Mouse (Mus musculus) MEL (cell line): ENCODE measurements around the gene Hdgf. TPM values are rescaled to one million over a fixed set of nuclear protein-coding genes. Genes with fewer than 3 reads are reported as not detected.

Experiments used
- DNase-seq: peaks from one replicate; pipeline ENCODE4 v3.0.0; 2011; ENCODE audit warnings: low read depth, low spot score
- H3K27ac ChIP-seq: 2 replicates; pipeline ENCODE4 v1.5.1; 2012; ENCODE audit warnings: low read depth, mild to moderate bottlenecking, control low read depth, low read length, moderate library complexity; ENCODE audit not compliant: control insufficient read depth
- H3K27me3 ChIP-seq, 2 experiments: fragments of 150-350 bp in 1 of 2; sonication (generic) in 1 of 2; 2 replicates each; pipeline ENCODE4 v1.6.1; 2012; ENCODE audit warnings: low read length in 2 of 2, mild to moderate bottlenecking in 2 of 2, improper control_type of control experiment in 1 of 2, moderate library complexity in 1 of 2; ENCODE audit not compliant: insufficient read depth in 2 of 2, control insufficient read depth in 1 of 2
- H3K36me3 ChIP-seq, 2 experiments: 2 replicates each; pipeline ENCODE4 v1.6.1; 2012 to 2014; ENCODE audit warnings: low read length in 2 of 2, improper control_type of control experiment in 1 of 2, inconsistent platforms in 1 of 2, mild to moderate bottlenecking in 1 of 2; ENCODE audit not compliant: insufficient read depth in 2 of 2, control insufficient read depth in 1 of 2
- H3K4me1 ChIP-seq, 2 experiments: fragments of 150-350 bp in 1 of 2; sonication (generic) in 1 of 2; 2 replicates each; pipeline ENCODE4 v1.6.1; 2012; ENCODE audit warnings: low read length in 2 of 2, improper control_type of control experiment in 1 of 2, mild to moderate bottlenecking in 1 of 2; ENCODE audit not compliant: insufficient read depth in 2 of 2, control insufficient read depth in 1 of 2
- H3K4me3 ChIP-seq, 2 experiments: fragments of 150-350 bp in 1 of 2; sonication (generic) in 1 of 2; 2 replicates each; pipeline ENCODE4 v1.5.1; 2012; ENCODE audit warnings: low read depth in 2 of 2, low read length in 2 of 2, mild to moderate bottlenecking in 2 of 2, moderate library complexity in 2 of 2, control low read depth in 1 of 2, improper control_type of control experiment in 1 of 2; ENCODE audit not compliant: control insufficient read depth in 1 of 2, insufficient read depth in 1 of 2
- H3K79me2 ChIP-seq: 2 replicates; pipeline ENCODE4 v1.6.1; 2012; ENCODE audit warnings: mild to moderate bottlenecking, low read length, moderate library complexity; ENCODE audit not compliant: control insufficient read depth, poor library complexity, insufficient read depth
- H3K9ac ChIP-seq: 2 replicates; pipeline ENCODE4 v1.6.1; 2012; ENCODE audit warnings: low read depth, mild to moderate bottlenecking, control low read depth, low read length, moderate library complexity; ENCODE audit not compliant: control insufficient read depth, poor library complexity, severe bottlenecking
- H3K9me3 ChIP-seq: fragments of 150-350 bp; sonication (generic); replicated peaks from 2 replicates; pipeline ENCODE4 v1.6.1; 2012; ENCODE audit warnings: mild to moderate bottlenecking, low read length, improper control_type of control experiment, moderate library complexity; ENCODE audit not compliant: insufficient read depth
- BHLHE40 ChIP-seq: IDR thresholded peaks from 2 replicates; pipeline ENCODE4 v1.6.1; 2012; ENCODE audit warnings: low read depth, mild to moderate bottlenecking, inconsistent platforms, low read length, improper control_type of control experiment, borderline replicate concordance
- CHD1 ChIP-seq: IDR thresholded peaks from 2 replicates; pipeline ENCODE4 v1.6.1; 2012; ENCODE audit warnings: low read depth, mild to moderate bottlenecking, inconsistent platforms, low read length, improper control_type of control experiment
- CTCF ChIP-seq, 3 experiments: IDR thresholded peaks in 2 of 3; conservative IDR thresholded peaks in 1 of 3; 2 replicates each; pipeline ENCODE4 v1.5.1; 2011 to 2012; ENCODE audit warnings: low read length in 3 of 3, low read depth in 2 of 3, mild to moderate bottlenecking in 2 of 3, improper control_type of control experiment in 1 of 3, inconsistent platforms in 1 of 3, mixed read lengths in 1 of 3, moderate library complexity in 1 of 3; ENCODE audit not compliant: control insufficient read depth in 1 of 3, insufficient read depth in 1 of 3, poor library complexity in 1 of 3, severe bottlenecking in 1 of 3
- ELF1 ChIP-seq: IDR thresholded peaks from 2 replicates; pipeline ENCODE4 v1.6.1; 2014; ENCODE audit warnings: low read depth, mild to moderate bottlenecking, inconsistent platforms, low read length, improper control_type of control experiment, moderate library complexity
- EP300 ChIP-seq, 2 experiments: IDR thresholded peaks; 2 replicates each; pipeline ENCODE4 v1.6.1; 2011; ENCODE audit warnings: improper control_type of control experiment in 2 of 2, low read length in 2 of 2, low read depth in 1 of 2, mild to moderate bottlenecking in 1 of 2
- ETS1 ChIP-seq: IDR thresholded peaks from 2 replicates; pipeline ENCODE4 v1.6.1; 2012; ENCODE audit warnings: low read depth, mild to moderate bottlenecking, inconsistent platforms, low read length, improper control_type of control experiment, moderate library complexity
- GABPA ChIP-seq: IDR thresholded peaks from 2 replicates; pipeline ENCODE4 v1.6.1; 2012; ENCODE audit warnings: low read depth, mild to moderate bottlenecking, inconsistent platforms, low read length, improper control_type of control experiment, moderate library complexity
- GATA1 ChIP-seq: IDR thresholded peaks from 2 replicates; pipeline ENCODE4 v1.6.1; 2011; ENCODE audit warnings: low read depth, low read length, improper control_type of control experiment
- HCFC1 ChIP-seq: IDR thresholded peaks from 2 replicates; pipeline ENCODE4 v1.6.1; 2012; ENCODE audit warnings: low read depth, mild to moderate bottlenecking, inconsistent platforms, low read length, improper control_type of control experiment, moderate library complexity
- KAT2A ChIP-seq: conservative IDR thresholded peaks from 2 replicates; pipeline ENCODE4 v1.6.1; 2012; ENCODE audit warnings: low read depth, low read length, improper control_type of control experiment, inconsistent platforms
- MAFK ChIP-seq: IDR thresholded peaks from 2 replicates; pipeline ENCODE4 v1.6.1; 2011; ENCODE audit warnings: low read depth, mild to moderate bottlenecking, low read length, improper control_type of control experiment, borderline replicate concordance
- MAX ChIP-seq: IDR thresholded peaks from 2 replicates; pipeline ENCODE4 v1.6.1; 2011; ENCODE audit warnings: low read length, improper control_type of control experiment
- MEF2A ChIP-seq: IDR thresholded peaks from 2 replicates; pipeline ENCODE4 v1.6.1; 2014; ENCODE audit warnings: low read depth, mild to moderate bottlenecking, inconsistent platforms, low read length, improper control_type of control experiment; ENCODE audit not compliant: poor library complexity, insufficient replicate concordance, severe bottlenecking; ENCODE audit errors: extremely low read depth
- MXI1 ChIP-seq: IDR thresholded peaks from 2 replicates; pipeline ENCODE4 v1.6.1; 2011; ENCODE audit warnings: mild to moderate bottlenecking, low read depth, low read length, improper control_type of control experiment
- MYC ChIP-seq: IDR thresholded peaks from 2 replicates; pipeline ENCODE4 v1.6.1; 2011; ENCODE audit warnings: low read depth, mild to moderate bottlenecking, low read length, improper control_type of control experiment, moderate library complexity
- POLR2A ChIP-seq, 2 experiments: IDR thresholded peaks; 2 replicates each; pipeline ENCODE4 v1.6.1; 2011 to 2012; ENCODE audit warnings: low read length in 2 of 2, mild to moderate bottlenecking in 2 of 2, control low read depth in 1 of 2, improper control_type of control experiment in 1 of 2, low read depth in 1 of 2, moderate library complexity in 1 of 2; ENCODE audit not compliant: control insufficient read depth in 1 of 2, insufficient read depth in 1 of 2, poor library complexity in 1 of 2
- RAD21 ChIP-seq: IDR thresholded peaks from 2 replicates; pipeline ENCODE4 v1.6.1; 2011; ENCODE audit warnings: mild to moderate bottlenecking, low read depth, low read length, improper control_type of control experiment
- SMC3 ChIP-seq: IDR thresholded peaks from 2 replicates; pipeline ENCODE4 v1.6.1; 2011; ENCODE audit warnings: low read depth, low read length, improper control_type of control experiment
- TBP ChIP-seq: IDR thresholded peaks from 2 replicates; pipeline ENCODE4 v1.8.0; 2011; ENCODE audit warnings: low read depth, low read length, improper control_type of control experiment
- USF1 ChIP-seq: IDR thresholded peaks from 2 replicates; pipeline ENCODE4 v1.6.1; 2014; ENCODE audit warnings: low read depth, mild to moderate bottlenecking, inconsistent platforms, low read length, improper control_type of control experiment, moderate library complexity
- USF2 ChIP-seq, 2 experiments: IDR thresholded peaks; 2 replicates each; pipeline ENCODE4 v1.6.1; 2011 to 2012; ENCODE audit warnings: improper control_type of control experiment in 2 of 2, low read length in 2 of 2, borderline replicate concordance in 1 of 2, inconsistent platforms in 1 of 2, low read depth in 1 of 2, mild to moderate bottlenecking in 1 of 2; ENCODE audit not compliant: insufficient read depth in 1 of 2
- ZC3H11A ChIP-seq: IDR thresholded peaks from 2 replicates; pipeline ENCODE4 v1.6.1; 2012; ENCODE audit warnings: low read depth, mild to moderate bottlenecking, inconsistent platforms, low read length, improper control_type of control experiment
- ZKSCAN1 ChIP-seq: IDR thresholded peaks from 2 replicates; pipeline ENCODE4 v1.6.1; 2012; ENCODE audit warnings: low read depth, mild to moderate bottlenecking, inconsistent platforms, low read length, improper control_type of control experiment, moderate library complexity
- polyA plus RNA-seq, 2 experiments: library from polyadenylated mRNA; stranded (reverse) in 1 of 2; unstranded in 1 of 2; fragments of >175 nt in 1 of 2; fragments of >200 nt in 1 of 2; gene quantifications; 2 replicates each; pipeline versions ENCODE4 v1.2.1 to v1.2.4; 2012; ENCODE audit warnings: low replicate concordance in 2 of 2, low read depth in 1 of 2; ENCODE audit not compliant: insufficient read length in 2 of 2, insufficient read depth in 1 of 2, missing spikeins in 1 of 2
- total RNA-seq: library from RNA; depleted of rRNA; stranded (reverse); fragments of 300-350 nt; gene quantifications from 2 replicates; pipeline ENCODE4 v1.2.3, GENCODE M21; 2012

The Hdgf gene
- total and polyA plus RNA-seq, 3 experiments: 369 to 1,503 (median 519) TPM

GRCm38 (mm10) chr3:87924996-87925395 is 18.9 kb downstream of the Hdgf start:
- H3K79me2 ChIP-seq: peaks cover 17% of the 10 kb centered on the region
- H3K27ac ChIP-seq: no peak overlapping the region
- no peak overlapping the region for H3K9ac ChIP-seq
- peaks cover 0 to 2% of the 10 kb centered on the region in 2 experiments; a peak in 2 of 4 replicates for H3K36me3 ChIP-seq
- TF ChIP-seq RAD21 (no peak), MXI1 (no peak), GATA1 (no peak), MAFK (no peak), MAX (no peak), MEF2A (no peak)
- no peaks in the 10 kb centered on the region for H3K9me3 ChIP-seq
- DNase-seq: no peak
- H3K27me3 ChIP-seq: no peaks in the 10 kb centered on the region
- H3K4me1 ChIP-seq: 0 out of 4 replicates have a peak, but pooled peaks cover 0 to 2% of the 10 kb centered on the region in 2 experiments
- no peak overlapping the region for H3K4me3 ChIP-seq

DNA sequence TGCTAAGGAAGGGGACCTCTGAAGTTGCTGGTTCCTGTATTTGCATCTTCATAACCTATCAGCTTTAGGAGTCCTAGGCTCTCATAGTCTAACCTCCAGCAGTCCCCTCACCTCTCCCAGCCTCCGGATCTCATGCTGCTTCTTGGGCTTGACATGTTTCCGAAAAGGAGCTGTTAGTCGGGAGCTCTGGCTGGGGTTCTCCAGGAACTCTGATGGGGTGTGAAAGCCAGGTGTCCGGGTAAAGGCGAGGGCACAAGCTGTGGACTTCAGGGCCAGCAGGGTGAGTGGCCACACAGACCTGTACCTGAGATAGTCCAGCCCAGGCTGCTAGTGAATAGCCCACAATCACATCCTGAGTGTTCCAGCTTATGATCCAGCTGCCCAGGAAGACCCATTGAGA is 21.3 kb downstream of the Hdgf start:
- H3K9ac ChIP-seq: no peak overlapping the region
- no peaks in the 10 kb centered on the region for H3K27me3 ChIP-seq
- peaks cover 36% of the 10 kb centered on the region for H3K79me2 ChIP-seq
- H3K9me3 ChIP-seq: no peaks in the 10 kb centered on the region
- H3K4me3 ChIP-seq: no peak overlapping the region
- H3K36me3 ChIP-seq: peaks cover 3 to 18% of the 10 kb centered on the region in 2 experiments; a peak in 3 of 4 replicates
- TF ChIP-seq RAD21: no peak
- H3K27ac ChIP-seq: no peak overlapping the region
- no peak for DNase-seq
- peaks cover 0 to 15% of the 10 kb centered on the region in 2 experiments; a peak in 2 of 4 replicates for H3K4me1 ChIP-seq

GRCm38 (mm10) chr3:87929341-87930077 is 23.4 kb downstream of the Hdgf start:
- Histone ChIP-seq H3K79me2 (peaks cover 51% of the 10 kb centered on the region), H3K9ac (peak overlapping the region; percentile 69), H3K4me1 (peaks cover 0 to 18% of the 10 kb centered on the region in 2 experiments; a peak in 2 of 4 replicates), H3K36me3 (peaks cover 9 to 31% of the 10 kb centered on the region in 2 experiments), H3K4me3 (peak overlapping the region; percentile 74 to 82), H3K9me3 (no peaks in the 10 kb centered on the region), H3K27me3 (no peaks in the 10 kb centered on the region), H3K27ac (peak overlapping the region; percentile 57)
- DNase-seq: peak; percentile 83
- TF ChIP-seq MYC (no peak), SMC3 (no peak), HCFC1 (peak; percentile 69; the same call in 1 of the 2 replicates), MAFK (no peak), KAT2A (no peak), EP300 (IDR thresholded peaks at IDR 0.05; ENCODE audit: low read depth in 1 of 2, low read length in 2 of 2) (no peak), USF1 (no peak), BHLHE40 (no peak), CHD1 (peak; percentile 56; the same call in 1 of the 2 replicates), MXI1 (no peak), ELF1 (no peak), TBP (peak; percentile 62; the same call in 1 of the 2 replicates), GABPA (no peak), POLR2A (IDR thresholded peaks at IDR 0.05; ENCODE audit: control insufficient read depth in 1 of 2, insufficient read depth in 1 of 2, low read depth in 1 of 2, low read length in 2 of 2, poor library complexity in 1 of 2) (peak in 1 of 2 experiments; percentile 39; a peak in 2 of 4 replicates), ZC3H11A (no peak), MEF2A (no peak), ETS1 (no peak), ZKSCAN1 (no peak), USF2 (IDR thresholded peaks at IDR 0.05; ENCODE audit: borderline replicate concordance in 1 of 2, insufficient read depth in 1 of 2, low read depth in 1 of 2, low read length in 2 of 2) (no peak), CTCF (IDR thresholded peaks at IDR 0.05 in 2 of 3, conservative IDR thresholded peaks at IDR 0.05 in 1 of 3; ENCODE audit: control insufficient read depth in 1 of 3, insufficient read depth in 1 of 3, low read depth in 2 of 3, low read length in 3 of 3, poor library complexity in 1 of 3, severe bottlenecking in 1 of 3) (no peak)
